Mouse (Mus musculus): ENCODE results near the gene Eps15l1. TPM values are rescaled to one million over a fixed set of nuclear protein-coding genes. Genes with fewer than 3 reads are reported as not detected.

The Eps15l1 gene
- total and polyA plus RNA-seq, 2 experiments = 9.0 to 13.0 TPM

DNA sequence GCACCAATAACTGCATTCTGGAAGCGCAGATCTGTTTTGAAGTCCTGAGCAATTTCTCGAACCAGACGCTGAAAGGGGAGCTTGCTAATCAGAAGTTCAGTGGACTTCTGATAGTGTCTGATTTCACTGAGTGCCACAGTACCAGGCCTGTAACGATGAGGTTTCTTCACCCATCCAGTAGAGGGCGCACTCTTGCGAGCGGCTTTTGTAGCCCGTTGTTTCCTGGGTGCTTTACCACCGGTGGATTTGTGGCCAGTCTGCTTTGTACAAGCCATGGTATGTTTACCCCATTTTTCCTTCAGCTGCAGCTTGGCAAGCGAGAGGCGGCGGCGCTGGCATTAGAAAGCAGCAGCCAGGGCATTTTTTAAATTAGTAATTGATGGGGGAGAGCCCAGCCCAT lies 8.4 kb upstream of the Eps15l1 start:
- H3K4me3 ChIP-seq (ENCODE audit: insufficient read depth, low read depth, low read length) = no peak overlapping the region
- no peaks in the 10 kb centered on the region for H3K36me3 ChIP-seq (ENCODE audit: control insufficient read depth, insufficient read depth, low read length)
- no peaks in the 10 kb centered on the region for H3K4me1 ChIP-seq (ENCODE audit: control insufficient read depth, insufficient read depth, low read length)
- no peak for TF ChIP-seq POLR2A (IDR thresholded peaks at IDR 0.05; ENCODE audit: extremely low read depth, insufficient read depth, low read length)
- peak; percentile 76 for TF ChIP-seq CTCF (IDR thresholded peaks at IDR 0.05; ENCODE audit: low read depth, low read length)
- H3K27me3 ChIP-seq (ENCODE audit: control insufficient read depth, insufficient read depth, low read length) = no peaks in the 10 kb centered on the region
- no peak overlapping the region for H3K27ac ChIP-seq (replicated peaks; ENCODE audit: insufficient read depth, low read depth, low read length)
- 45% methylated on average over 13 of the region's 13 CpGs for WGBS
- H3K9ac ChIP-seq (ENCODE audit: low read depth, low read length) = no peak overlapping the region
- H3K79me2 ChIP-seq (ENCODE audit: control insufficient read depth, insufficient read depth, low read length) = no peaks in the 10 kb centered on the region
- DNase-seq (ENCODE audit: extremely low read depth, low read depth, low spot score) = peak; percentile 29

DNA sequence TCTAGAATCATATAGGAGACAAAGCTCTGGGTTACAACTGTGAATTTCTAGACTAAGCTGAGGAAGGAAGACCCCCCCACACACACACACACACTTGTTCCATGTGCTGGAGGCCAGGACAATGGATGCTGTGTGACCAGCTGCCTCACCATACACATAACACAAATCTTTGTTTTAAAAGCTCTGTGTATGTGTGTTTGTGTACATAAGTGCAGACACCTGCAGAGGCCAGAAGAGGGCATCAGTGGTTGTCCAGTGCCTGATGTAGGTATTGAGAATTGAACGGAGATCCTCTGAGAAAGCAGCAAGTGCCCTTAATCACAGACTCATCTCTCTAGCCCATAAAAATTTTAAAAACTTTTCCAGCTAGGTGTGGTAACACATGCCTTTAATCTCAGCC lies 1.7 kb upstream of the Eps15l1 start:
- H3K27ac ChIP-seq (replicated peaks; ENCODE audit: insufficient read depth, low read depth, low read length) = no peak overlapping the region
- peak; percentile 48 for DNase-seq (ENCODE audit: extremely low read depth, low read depth, low spot score)
- no peak for TF ChIP-seq POLR2A (IDR thresholded peaks at IDR 0.05; ENCODE audit: extremely low read depth, insufficient read depth, low read length)
- TF ChIP-seq CTCF (IDR thresholded peaks at IDR 0.05; ENCODE audit: low read depth, low read length) = peak; percentile 23; the same call in 1 of the 2 replicates
- no peaks in the 10 kb centered on the region for H3K27me3 ChIP-seq (ENCODE audit: control insufficient read depth, insufficient read depth, low read length)
- peaks cover 16% of the 10 kb centered on the region for H3K4me1 ChIP-seq (ENCODE audit: control insufficient read depth, insufficient read depth, low read length)
- peaks cover 18% of the 10 kb centered on the region; the same call in 1 of the 2 replicates for H3K79me2 ChIP-seq (ENCODE audit: control insufficient read depth, insufficient read depth, low read length)
- no peaks in the 10 kb centered on the region for H3K36me3 ChIP-seq (ENCODE audit: control insufficient read depth, insufficient read depth, low read length)
- no peak overlapping the region for H3K4me3 ChIP-seq (ENCODE audit: insufficient read depth, low read depth, low read length)
- 27% methylated on average over 1 of the region's 1 CpGs for WGBS
- no peak overlapping the region for H3K9ac ChIP-seq (ENCODE audit: low read depth, low read length)

- TF ChIP-seq CTCF (IDR thresholded peaks at IDR 0.05; ENCODE audit: low read depth, low read length) (no peak), POLR2A (IDR thresholded peaks at IDR 0.05; ENCODE audit: extremely low read depth, insufficient read depth, low read length) (no peak)
- H3K79me2 ChIP-seq (ENCODE audit: control insufficient read depth, insufficient read depth, low read length) = peaks cover 34% of the 10 kb centered on the region
- peak overlapping the region; percentile 84 for H3K9ac ChIP-seq (ENCODE audit: low read depth, low read length)
- H3K36me3 ChIP-seq (ENCODE audit: control insufficient read depth, insufficient read depth, low read length) = no peaks in the 10 kb centered on the region
- peaks cover 34% of the 10 kb centered on the region for H3K4me1 ChIP-seq (ENCODE audit: control insufficient read depth, insufficient read depth, low read length)
- DNase-seq (ENCODE audit: extremely low read depth, low read depth, low spot score) = peak; percentile 15
- H3K27ac ChIP-seq (replicated peaks; ENCODE audit: insufficient read depth, low read depth, low read length) = peak overlapping the region; percentile 28
- H3K27me3 ChIP-seq (ENCODE audit: control insufficient read depth, insufficient read depth, low read length) = no peaks in the 10 kb centered on the region
- 2% methylated on average over 67 of the region's 73 CpGs for WGBS
- peak overlapping the region; percentile 68 for H3K4me3 ChIP-seq (ENCODE audit: insufficient read depth, low read depth, low read length)
These were observed 494 bp downstream of the Eps15l1 start for GRCm38 (mm10) chr8:72420571-72421361.

DNA sequence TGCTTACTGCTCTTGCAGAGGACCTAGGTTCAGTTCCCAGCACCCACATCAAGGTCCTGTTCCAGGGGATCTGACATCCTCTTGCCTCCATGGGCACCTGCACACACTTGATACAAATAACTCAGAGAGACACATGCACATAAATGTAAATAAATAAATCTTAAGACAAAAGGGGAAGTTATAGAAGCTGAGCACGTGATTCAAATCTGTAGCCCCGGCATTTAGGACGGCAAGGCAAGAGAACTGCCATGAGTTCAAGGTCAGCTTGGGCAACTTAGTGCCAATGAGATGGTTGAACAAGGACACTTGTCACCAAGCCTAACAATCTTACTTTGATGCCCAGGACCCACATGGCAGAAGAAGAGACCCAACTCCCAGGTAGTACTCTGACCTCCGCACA lies 3.2 kb downstream of the Eps15l1 start:
- peaks cover 40% of the 10 kb centered on the region for H3K4me1 ChIP-seq (ENCODE audit: control insufficient read depth, insufficient read depth, low read length)

DNA sequence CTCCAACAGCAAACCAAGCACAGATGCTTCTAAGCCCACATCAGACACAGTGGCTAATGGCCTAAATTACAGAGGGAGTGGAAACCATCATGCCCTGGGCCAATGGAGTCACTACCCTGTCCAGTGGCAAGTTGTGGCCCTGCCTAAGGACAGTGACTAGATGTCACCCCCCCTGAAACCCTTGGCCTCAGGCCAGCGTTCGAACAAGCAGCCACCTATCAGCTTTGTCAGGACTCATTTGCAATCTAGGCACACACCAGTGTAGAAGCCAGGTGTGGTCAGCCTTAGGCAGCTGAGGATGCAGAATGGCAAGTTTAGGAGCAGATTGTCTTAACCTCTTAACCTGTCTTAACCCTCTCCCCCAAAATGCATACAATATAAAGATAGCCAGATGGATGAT lies 6.0 kb downstream of the Eps15l1 start:
- H3K27me3 ChIP-seq (ENCODE audit: control insufficient read depth, insufficient read depth, low read length) = no peaks in the 10 kb centered on the region
- no peak for DNase-seq (ENCODE audit: extremely low read depth, low read depth, low spot score)
- 40% methylated on average over 2 of the region's 2 CpGs for WGBS
- no peaks in the 10 kb centered on the region for H3K36me3 ChIP-seq (ENCODE audit: control insufficient read depth, insufficient read depth, low read length)
- TF ChIP-seq POLR2A (IDR thresholded peaks at IDR 0.05; ENCODE audit: extremely low read depth, insufficient read depth, low read length) (no peak), CTCF (IDR thresholded peaks at IDR 0.05; ENCODE audit: low read depth, low read length) (no peak)
- peaks cover 40% of the 10 kb centered on the region for H3K4me1 ChIP-seq (ENCODE audit: control insufficient read depth, insufficient read depth, low read length)
- no peak overlapping the region for H3K9ac ChIP-seq (ENCODE audit: low read depth, low read length)
- H3K79me2 ChIP-seq (ENCODE audit: control insufficient read depth, insufficient read depth, low read length) = peaks cover 77% of the 10 kb centered on the region
- no peak overlapping the region for H3K4me3 ChIP-seq (ENCODE audit: insufficient read depth, low read depth, low read length)
- H3K27ac ChIP-seq (replicated peaks; ENCODE audit: insufficient read depth, low read depth, low read length) = no peak overlapping the region

More for the DNA sequence above, 3.2 kb downstream of the Eps15l1 start:
- Histone ChIP-seq H3K27me3 (ENCODE audit: control insufficient read depth, insufficient read depth, low read length) (no peaks in the 10 kb centered on the region), H3K9ac (ENCODE audit: low read depth, low read length) (no peak overlapping the region), H3K27ac (replicated peaks; ENCODE audit: insufficient read depth, low read depth, low read length) (no peak overlapping the region), H3K4me3 (ENCODE audit: insufficient read depth, low read depth, low read length) (no peak overlapping the region), H3K79me2 (ENCODE audit: control insufficient read depth, insufficient read depth, low read length) (peaks cover 55% of the 10 kb centered on the region), H3K36me3 (ENCODE audit: control insufficient read depth, insufficient read depth, low read length) (no peaks in the 10 kb centered on the region)
- no peak for DNase-seq (ENCODE audit: extremely low read depth, low read depth, low spot score)
- no peak for TF ChIP-seq POLR2A (IDR thresholded peaks at IDR 0.05; ENCODE audit: extremely low read depth, insufficient read depth, low read length)
- TF ChIP-seq CTCF (IDR thresholded peaks at IDR 0.05; ENCODE audit: low read depth, low read length) = no peak
- WGBS = 82% methylated on average over 4 of the region's 4 CpGs

DNA sequence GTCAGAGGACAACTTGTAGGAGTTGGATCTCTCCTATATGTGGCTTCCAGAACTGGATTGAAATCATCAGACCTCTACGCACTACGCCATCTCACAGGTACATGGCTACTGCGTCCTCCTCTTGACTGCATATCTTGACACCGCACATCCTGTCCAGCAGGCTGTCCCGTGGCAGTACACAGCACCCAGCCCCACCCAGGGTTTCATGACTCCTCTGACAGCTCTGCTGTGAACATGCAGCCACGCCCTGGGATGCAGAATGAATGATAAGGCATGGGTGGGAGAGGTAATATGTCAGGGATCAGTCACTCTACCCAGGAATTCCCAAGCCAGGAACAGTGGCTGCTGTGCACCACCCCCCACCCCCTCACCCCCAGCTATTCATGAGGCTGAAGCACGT lies 7.4 kb downstream of the Eps15l1 start:
- Histone ChIP-seq H3K9ac (ENCODE audit: low read depth, low read length) (no peak overlapping the region), H3K79me2 (ENCODE audit: control insufficient read depth, insufficient read depth, low read length) (peaks cover 76% of the 10 kb centered on the region), H3K4me1 (ENCODE audit: control insufficient read depth, insufficient read depth, low read length) (peaks cover 37% of the 10 kb centered on the region), H3K27me3 (ENCODE audit: control insufficient read depth, insufficient read depth, low read length) (no peaks in the 10 kb centered on the region), H3K36me3 (ENCODE audit: control insufficient read depth, insufficient read depth, low read length) (no peaks in the 10 kb centered on the region), H3K27ac (replicated peaks; ENCODE audit: insufficient read depth, low read depth, low read length) (no peak overlapping the region), H3K4me3 (ENCODE audit: insufficient read depth, low read depth, low read length) (no peak overlapping the region)
- TF ChIP-seq CTCF (IDR thresholded peaks at IDR 0.05; ENCODE audit: low read depth, low read length) (no peak), POLR2A (IDR thresholded peaks at IDR 0.05; ENCODE audit: extremely low read depth, insufficient read depth, low read length) (no peak)
- WGBS = 76% methylated on average over 7 of the region's 7 CpGs
- no peak for DNase-seq (ENCODE audit: extremely low read depth, low read depth, low spot score)
